Mouse (Mus musculus): ENCODE results near the gene D17H6S53E. TPM values are rescaled to one million over a fixed set of nuclear protein-coding genes. Genes with fewer than 3 reads are reported as not detected.

The D17H6S53E gene
- polyA plus RNA-seq, 1 experiment from 2014 or later, result 10.8 TPM

DNA sequence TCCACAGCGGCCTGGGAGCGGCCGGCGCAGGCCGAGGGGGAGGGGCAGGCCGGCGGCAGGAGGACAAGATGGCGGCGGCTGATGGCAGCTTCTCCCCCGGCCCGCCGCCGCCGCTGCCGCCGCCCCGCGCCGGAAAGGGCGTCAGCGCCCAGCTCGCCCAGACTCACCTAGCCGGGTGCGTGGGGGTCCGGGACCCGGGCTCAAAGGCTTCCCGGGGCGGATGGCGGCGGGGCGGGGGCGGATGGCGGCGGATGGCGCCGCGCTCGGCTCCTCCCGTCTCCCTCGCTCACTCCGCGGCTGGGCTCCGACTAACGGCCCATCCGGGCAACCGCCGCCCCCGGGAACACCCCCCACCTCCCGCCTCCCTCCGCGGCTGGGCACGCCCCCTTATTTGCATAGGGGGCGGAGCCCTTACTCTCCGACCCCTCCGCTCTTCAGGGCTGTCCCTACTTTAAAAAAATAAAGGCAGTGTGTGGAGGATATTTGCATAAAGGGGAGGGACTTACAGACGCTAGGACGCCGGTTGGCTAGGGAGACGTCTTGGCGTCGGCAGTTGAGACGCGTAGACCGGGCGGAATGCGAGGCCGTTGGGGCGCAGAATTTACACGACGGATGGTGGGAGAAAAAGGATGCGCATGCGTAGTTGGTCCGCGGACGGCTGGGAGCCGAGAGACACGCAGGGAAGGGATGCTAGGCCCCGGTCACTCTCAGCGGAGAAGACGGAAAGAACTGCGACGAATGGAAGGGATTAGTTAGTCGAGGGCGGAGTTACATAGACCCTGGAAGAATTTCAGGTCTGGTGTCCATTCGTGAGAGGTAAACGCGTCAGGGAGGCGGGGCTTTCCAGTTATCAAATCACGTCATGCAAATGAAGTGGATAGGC lies 38.6 kb downstream of the D17H6S53E start, which contains the start of gene Prrc2a:
Gene Prrc2a, minus strand, starts transcription at position 330 of the 883 bp plus-strand sequence.
- under 1% methylated on average over 59 of the region's 89 CpGs for WGBS (ENCODE audit: insufficient replicate concordance)
- H3K36me3 ChIP-seq (ENCODE audit: control insufficient read depth, insufficient read depth, low read length), result peaks cover 21% of the 10 kb centered on the region
- H3K9ac ChIP-seq (ENCODE audit: low read depth, low read length), result peak within 1 kb of the TSS; percentile 98
- no peaks in the 10 kb centered on the region for H3K9me3 ChIP-seq (replicated peaks; ENCODE audit: control insufficient read depth, low read length)
- no peaks in the 10 kb centered on the region for H3K27me3 ChIP-seq (ENCODE audit: control insufficient read depth, insufficient read depth, low read length)
- peaks cover 14% of the 10 kb centered on the region for H3K4me1 ChIP-seq (ENCODE audit: control insufficient read depth, insufficient read depth, low read length)
- H3K4me2 ChIP-seq, result peak within 1 kb of the TSS; percentile 93
- ATAC-seq (replicated peaks; ENCODE audit: insufficient number of reproducible peaks, low FRiP score, low TSS enrichment), result peak; percentile 94
- peak within 1 kb of the TSS; percentile 94 for H3K4me3 ChIP-seq (ENCODE audit: low read depth, low read length)
- H3K27ac ChIP-seq (ENCODE audit: low read depth, low read length), result peak within 1 kb of the TSS; percentile 96

DNA sequence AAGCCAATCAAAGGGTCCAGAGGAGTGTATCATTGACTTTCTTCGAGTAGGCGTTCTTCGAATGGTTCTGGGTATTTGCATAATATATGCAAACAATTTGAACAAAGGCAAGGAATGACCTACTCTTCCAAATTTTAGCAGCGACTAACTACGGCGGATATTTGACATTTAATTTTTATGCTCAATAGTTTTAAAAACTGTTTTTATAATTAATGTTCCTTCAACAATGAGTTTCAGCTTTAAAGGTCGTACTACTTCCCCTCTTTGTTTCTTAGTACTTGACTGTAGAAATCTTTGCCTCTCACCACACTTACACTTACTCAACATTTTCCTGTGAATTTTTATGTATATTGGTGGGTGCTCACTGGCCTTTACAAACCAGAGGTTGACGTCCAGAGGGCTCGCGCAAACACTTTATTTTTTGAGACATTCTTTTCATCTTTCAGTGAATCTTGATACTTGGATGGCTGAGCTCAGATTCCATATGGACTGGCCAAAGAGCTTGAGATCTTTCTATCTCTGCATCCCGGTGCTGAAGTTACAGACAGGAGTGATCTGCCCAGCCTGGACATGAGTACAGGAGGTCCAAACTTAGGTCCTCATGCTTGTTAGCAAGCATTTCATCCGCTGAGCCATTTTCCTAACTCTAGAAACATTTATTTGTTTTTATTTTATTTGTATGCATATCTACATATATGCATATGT lies 39.4 kb downstream of the D17H6S53E start:
- ATAC-seq (replicated peaks; ENCODE audit: insufficient number of reproducible peaks, low FRiP score, low TSS enrichment), result peak; percentile 83; the same call in 1 of the 2 replicates
- Histone ChIP-seq H3K4me2 (peak overlapping the region; percentile 72), H3K36me3 (ENCODE audit: control insufficient read depth, insufficient read depth, low read length) (peaks cover 14% of the 10 kb centered on the region), H3K9me3 (replicated peaks; ENCODE audit: control insufficient read depth, low read length) (no peaks in the 10 kb centered on the region), H3K27ac (ENCODE audit: low read depth, low read length) (peak overlapping the region; percentile 96), H3K27me3 (ENCODE audit: control insufficient read depth, insufficient read depth, low read length) (no peaks in the 10 kb centered on the region), H3K4me3 (ENCODE audit: low read depth, low read length) (peak overlapping the region; percentile 94), H3K4me1 (ENCODE audit: control insufficient read depth, insufficient read depth, low read length) (peaks cover 14% of the 10 kb centered on the region), H3K9ac (ENCODE audit: low read depth, low read length) (peak overlapping the region; percentile 64)
- 24% methylated on average over 12 of the region's 12 CpGs for WGBS (ENCODE audit: insufficient replicate concordance)

DNA sequence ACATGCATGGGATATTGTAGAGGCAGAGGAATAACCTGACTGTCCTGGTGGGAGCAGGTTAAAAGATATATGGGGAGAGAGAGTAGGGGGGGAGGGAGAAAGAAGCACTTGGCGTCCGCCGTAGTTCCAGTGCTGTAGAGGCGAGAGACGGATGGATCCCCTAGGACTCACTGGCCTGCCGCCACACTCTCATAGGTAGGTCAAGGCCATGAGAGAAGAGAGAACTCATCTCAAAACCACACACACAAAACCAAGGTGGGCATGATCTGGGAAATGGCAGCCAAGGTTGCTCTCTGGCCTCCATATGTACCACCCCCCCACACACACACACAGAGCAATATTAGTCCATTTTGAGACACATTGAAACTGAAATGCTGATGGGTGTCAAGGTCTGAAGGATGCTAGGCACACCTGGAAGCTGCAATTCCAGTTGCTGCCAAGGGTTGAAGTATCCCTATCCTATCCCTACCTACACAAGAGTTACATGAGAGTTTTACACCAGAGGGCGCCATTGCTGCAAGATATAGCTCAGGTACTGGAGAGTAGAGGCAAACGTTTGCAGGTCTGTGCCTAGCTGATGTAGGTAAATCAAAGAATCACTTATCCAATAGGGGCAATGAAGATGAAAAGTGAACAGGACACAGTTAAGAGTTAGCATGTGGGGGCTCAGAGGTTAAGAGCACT lies 40.3 kb downstream of the D17H6S53E start:
- H3K9me3 ChIP-seq (replicated peaks; ENCODE audit: control insufficient read depth, low read length), result no peaks in the 10 kb centered on the region
- peak overlapping the region; percentile 72; the same call in 1 of the 2 replicates for H3K4me2 ChIP-seq
- H3K27me3 ChIP-seq (ENCODE audit: control insufficient read depth, insufficient read depth, low read length), result no peaks in the 10 kb centered on the region
- H3K4me3 ChIP-seq (ENCODE audit: low read depth, low read length), result no peak overlapping the region
- H3K36me3 ChIP-seq (ENCODE audit: control insufficient read depth, insufficient read depth, low read length), result peaks cover 5% of the 10 kb centered on the region
- H3K4me1 ChIP-seq (ENCODE audit: control insufficient read depth, insufficient read depth, low read length), result peaks cover 14% of the 10 kb centered on the region
- ATAC-seq (replicated peaks; ENCODE audit: insufficient number of reproducible peaks, low FRiP score, low TSS enrichment), result no peak
- H3K9ac ChIP-seq (ENCODE audit: low read depth, low read length), result no peak overlapping the region; the same call in 1 of the 2 replicates
- WGBS (ENCODE audit: insufficient replicate concordance), result 70% methylated on average over 8 of the region's 8 CpGs
- no peak overlapping the region for H3K27ac ChIP-seq (ENCODE audit: low read depth, low read length)

DNA sequence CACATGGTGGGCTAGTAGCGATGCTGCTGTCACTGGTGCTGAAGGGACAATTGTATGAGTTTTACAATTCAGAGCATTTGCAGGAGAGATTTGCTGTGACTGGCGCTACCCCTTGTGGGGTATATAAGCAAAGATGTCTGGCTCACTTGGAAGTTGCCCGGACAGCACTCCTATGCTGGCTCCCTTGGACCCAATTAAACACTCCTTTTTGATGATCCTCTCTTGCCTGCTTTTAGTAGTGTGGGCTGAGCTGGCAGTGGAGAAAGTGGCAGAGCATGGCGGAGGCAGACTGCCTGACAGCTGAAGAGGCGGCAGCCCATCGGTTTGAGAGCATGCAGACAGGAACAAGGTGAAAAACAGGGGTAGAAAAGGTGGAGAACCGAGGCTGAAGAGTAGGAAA lies 41.6 kb downstream of the D17H6S53E start:
- no peak overlapping the region for H3K27ac ChIP-seq (ENCODE audit: low read depth, low read length)
- no peak overlapping the region for H3K4me3 ChIP-seq (ENCODE audit: low read depth, low read length)
- H3K36me3 ChIP-seq (ENCODE audit: control insufficient read depth, insufficient read depth, low read length), result no peaks in the 10 kb centered on the region
- H3K4me2 ChIP-seq, result no peak overlapping the region
- H3K4me1 ChIP-seq (ENCODE audit: control insufficient read depth, insufficient read depth, low read length), result peaks cover 6% of the 10 kb centered on the region
- H3K9ac ChIP-seq (ENCODE audit: low read depth, low read length), result no peak overlapping the region
- no peaks in the 10 kb centered on the region for H3K9me3 ChIP-seq (replicated peaks; ENCODE audit: control insufficient read depth, low read length)
- no peak for ATAC-seq (replicated peaks; ENCODE audit: insufficient number of reproducible peaks, low FRiP score, low TSS enrichment)
- H3K27me3 ChIP-seq (ENCODE audit: control insufficient read depth, insufficient read depth, low read length), result no peaks in the 10 kb centered on the region
- WGBS (ENCODE audit: insufficient replicate concordance), result 78% methylated on average over 7 of the region's 7 CpGs

DNA sequence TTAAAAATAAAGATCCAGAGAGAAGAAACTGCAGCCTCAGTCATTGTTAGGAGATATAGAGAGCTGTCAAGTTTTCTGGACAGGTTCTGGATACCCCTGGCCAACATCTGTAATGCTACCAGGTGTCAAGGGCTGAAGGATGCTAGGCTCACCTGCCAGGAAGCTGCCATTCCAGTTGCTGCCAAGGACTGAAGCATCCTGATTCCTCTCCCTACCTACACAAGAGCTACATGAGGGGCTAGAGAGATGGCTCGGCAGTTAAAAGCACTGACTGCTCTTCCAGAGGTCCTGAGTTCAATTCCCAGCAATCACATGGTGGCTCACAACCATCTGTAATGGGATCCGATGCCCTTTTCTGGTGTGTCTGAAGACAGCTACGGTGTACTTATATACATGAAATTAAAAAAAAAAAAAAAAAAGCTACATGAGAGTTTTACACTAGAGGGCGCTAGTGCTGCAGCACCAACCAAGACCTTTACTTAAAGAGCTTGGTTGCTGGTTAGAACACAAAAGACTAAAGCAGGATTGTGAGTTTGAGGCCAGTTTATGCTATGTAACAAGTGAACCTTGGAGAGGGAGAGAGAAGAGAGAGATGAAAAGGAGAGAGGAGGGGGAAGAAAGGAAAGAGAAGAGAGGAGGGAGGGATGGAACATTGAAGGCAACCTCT lies 42.5 kb downstream of the D17H6S53E start:
- no peaks in the 10 kb centered on the region for H3K9me3 ChIP-seq (replicated peaks; ENCODE audit: control insufficient read depth, low read length)
- 0 out of 2 replicates have a peak, but pooled peaks cover 3% of the 10 kb centered on the region for H3K27me3 ChIP-seq (ENCODE audit: control insufficient read depth, insufficient read depth, low read length)
- no peak overlapping the region for H3K9ac ChIP-seq (ENCODE audit: low read depth, low read length)
- no peak overlapping the region for H3K27ac ChIP-seq (ENCODE audit: low read depth, low read length)
- no peak overlapping the region for H3K4me3 ChIP-seq (ENCODE audit: low read depth, low read length)
- no peak overlapping the region for H3K4me2 ChIP-seq
- no peaks in the 10 kb centered on the region for H3K36me3 ChIP-seq (ENCODE audit: control insufficient read depth, insufficient read depth, low read length)
- H3K4me1 ChIP-seq (ENCODE audit: control insufficient read depth, insufficient read depth, low read length), result peaks cover 3% of the 10 kb centered on the region
- no peak for ATAC-seq (replicated peaks; ENCODE audit: insufficient number of reproducible peaks, low FRiP score, low TSS enrichment)
- WGBS (ENCODE audit: insufficient replicate concordance), result 17% methylated on average over 4 of the region's 4 CpGs

DNA sequence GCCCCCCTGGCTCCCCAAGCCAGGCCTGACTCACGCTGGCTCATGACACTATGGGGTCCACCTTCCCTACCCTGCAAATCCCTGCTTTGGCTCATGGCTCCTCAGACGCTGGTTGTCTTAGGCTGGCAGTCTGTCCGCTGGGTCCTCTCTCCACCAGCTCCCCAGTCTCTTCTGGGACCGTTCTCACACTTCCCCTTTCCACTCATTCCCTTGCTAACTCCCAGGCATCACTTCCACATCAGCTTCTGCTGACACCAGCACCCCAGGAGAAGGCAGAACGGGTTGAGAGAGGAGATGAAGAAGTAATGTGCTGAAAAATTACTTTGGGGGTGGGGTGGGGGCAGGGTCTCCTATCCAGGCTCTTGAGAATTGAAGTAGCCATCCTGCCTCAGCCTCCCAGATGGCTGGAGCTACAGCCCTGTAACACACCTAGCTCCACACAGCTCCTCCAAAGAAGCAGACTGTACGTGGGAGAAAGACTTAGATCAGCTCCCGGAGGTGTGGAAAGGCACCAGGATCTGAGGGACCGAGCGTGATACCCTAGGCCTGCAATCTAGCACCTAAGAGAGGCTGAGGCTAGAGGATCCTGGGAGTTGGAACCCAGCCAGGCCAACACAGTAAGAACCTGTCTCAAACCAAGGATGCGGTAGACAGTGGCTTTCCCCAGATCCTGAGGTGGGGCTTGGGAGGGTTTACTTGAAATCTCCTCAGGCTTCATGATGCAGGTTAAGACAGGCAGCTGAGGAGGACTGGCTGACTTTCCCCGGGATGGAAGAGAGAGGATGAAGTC lies 46.5 kb downstream of the D17H6S53E start:
- H3K9me3 ChIP-seq (replicated peaks; ENCODE audit: control insufficient read depth, low read length), result no peaks in the 10 kb centered on the region
- no peak overlapping the region for H3K27ac ChIP-seq (ENCODE audit: low read depth, low read length)
- no peak overlapping the region for H3K9ac ChIP-seq (ENCODE audit: low read depth, low read length)
- H3K4me3 ChIP-seq (ENCODE audit: low read depth, low read length), result no peak overlapping the region
- 0 out of 2 replicates have a peak, but pooled peaks cover 3% of the 10 kb centered on the region for H3K27me3 ChIP-seq (ENCODE audit: control insufficient read depth, insufficient read depth, low read length)
- 59% methylated on average over 11 of the region's 11 CpGs for WGBS (ENCODE audit: insufficient replicate concordance)
- no peak overlapping the region for H3K4me2 ChIP-seq
- no peak for ATAC-seq (replicated peaks; ENCODE audit: insufficient number of reproducible peaks, low FRiP score, low TSS enrichment)
- no peaks in the 10 kb centered on the region for H3K36me3 ChIP-seq (ENCODE audit: control insufficient read depth, insufficient read depth, low read length)
- no peaks in the 10 kb centered on the region for H3K4me1 ChIP-seq (ENCODE audit: control insufficient read depth, insufficient read depth, low read length)

DNA sequence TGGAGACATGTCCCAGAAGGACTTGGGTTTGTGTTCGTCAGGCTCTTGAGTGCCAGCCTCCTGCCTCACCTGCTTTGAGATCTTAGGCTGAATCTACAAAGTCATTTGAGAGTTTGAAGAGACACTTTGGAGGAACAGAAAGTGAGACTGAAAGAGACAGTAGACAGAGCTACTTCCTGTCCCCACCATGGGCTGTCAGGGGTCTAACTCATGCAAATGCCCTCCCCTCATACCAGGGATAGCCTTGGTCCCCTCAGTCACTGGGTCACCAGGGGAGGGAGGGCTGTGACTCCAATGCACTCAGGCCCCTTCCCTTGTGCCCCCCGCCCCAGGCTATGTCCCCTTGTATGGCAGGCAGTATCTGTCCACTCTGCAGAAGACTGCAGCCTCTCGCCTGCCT lies 47.2 kb downstream of the D17H6S53E start:
- no peaks in the 10 kb centered on the region for H3K9me3 ChIP-seq (replicated peaks; ENCODE audit: control insufficient read depth, low read length)
- no peak overlapping the region for H3K4me3 ChIP-seq (ENCODE audit: low read depth, low read length)
- H3K36me3 ChIP-seq (ENCODE audit: control insufficient read depth, insufficient read depth, low read length), result no peaks in the 10 kb centered on the region
- H3K9ac ChIP-seq (ENCODE audit: low read depth, low read length), result no peak overlapping the region
- no peak for ATAC-seq (replicated peaks; ENCODE audit: insufficient number of reproducible peaks, low FRiP score, low TSS enrichment)
- H3K27ac ChIP-seq (ENCODE audit: low read depth, low read length), result no peak overlapping the region
- H3K27me3 ChIP-seq (ENCODE audit: control insufficient read depth, insufficient read depth, low read length), result 0 out of 2 replicates have a peak, but pooled peaks cover 3% of the 10 kb centered on the region
- H3K4me2 ChIP-seq, result no peak overlapping the region
- 61% methylated on average over 3 of the region's 3 CpGs for whole genome bisulfite sequencing (ENCODE audit: insufficient replicate concordance)
- H3K4me1 ChIP-seq (ENCODE audit: control insufficient read depth, insufficient read depth, low read length), result no peaks in the 10 kb centered on the region
